Mouse (Mus musculus) spleen, adult 2 months (tissue): ENCODE measurements around the gene Timd4.

Source experiments
- CTCF ChIP-seq: fragments of 200-500 bp; IDR thresholded peaks from 2 replicates; pipeline ENCODE4 v1.5.1; 2011; ENCODE audit warnings: mild to moderate bottlenecking, inconsistent platforms; ENCODE audit not compliant: insufficient read depth, insufficient read length, insufficient replicate concordance; ENCODE audit errors: extremely low read depth
- POLR2A ChIP-seq: fragments of 200-500 bp; IDR thresholded peaks from 2 replicates; pipeline ENCODE4 v1.6.1; 2011; ENCODE audit warnings: low read depth, low read length, inconsistent platforms

DNA sequence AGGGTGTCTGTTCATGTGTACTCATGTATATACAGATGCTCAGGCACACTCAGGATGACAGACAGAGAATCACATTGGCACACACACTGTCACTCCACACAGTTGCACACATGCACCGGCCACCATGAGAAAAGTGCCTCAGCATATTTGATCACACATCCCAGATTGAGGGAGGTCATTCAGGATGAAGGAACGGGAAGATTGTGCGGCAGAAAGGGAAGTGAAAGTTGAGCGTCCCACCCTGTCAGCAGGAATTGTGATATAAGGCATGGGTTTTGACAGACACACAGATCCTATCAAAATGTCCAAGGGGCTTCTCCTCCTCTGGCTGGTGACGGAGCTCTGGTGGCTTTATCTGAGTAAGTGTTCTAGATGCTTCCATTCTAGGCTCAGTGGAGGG lies at the start of gene Timd4:
- TF ChIP-seq CTCF (no peak), POLR2A (no peak)
